Mouse (Mus musculus): ENCODE results near the gene Spint1. TPM values are rescaled to one million over a fixed set of nuclear protein-coding genes. Genes with fewer than 3 reads are reported as not detected.

The Spint1 gene
- 184 and 201 TPM in 2 replicates for polyA plus RNA-seq (2012; rRNA removed)

GRCm38 (mm10) chr2:119237210-119237870 lies at the start of gene Spint1:
Gene Spint1, plus strand, starts transcription at chr2:119237362.

GRCm38 (mm10) chr2:119208344-119209175 lies 28.6 kb upstream of the Spint1 start, which contains the start of the genes Zfyve19 and Dnajc17:
Gene Zfyve19, plus strand, starts transcription at chr2:119208617.
Gene Dnajc17, minus strand, starts transcription at chr2:119208795.

GRCm38 (mm10) chr2:119229775-119230704 lies 7.1 kb upstream of the Spint1 start, which contains the start of gene Ppp1r14d:
Gene Ppp1r14d, minus strand, starts transcription at chr2:119229906.

GRCm38 (mm10) chr2:119270643-119271331 lies 33.6 kb downstream of the Spint1 start, which contains the start of gene Rhov:
Gene Rhov, minus strand, starts transcription at chr2:119271272.

GRCm38 (mm10) chr2:119288270-119288882 lies 51.2 kb downstream of the Spint1 start, which contains the start of gene Vps18:
Gene Vps18, plus strand, starts transcription at chr2:119288740.

Other genes starting within 250 kb of the Spint1 start
- 12.2 and 16.1 TPM in 2 replicates for gene Ccdc32, start 208.0 kb upstream of the Spint1 start, polyA plus RNA-seq (2012; rRNA removed)
- gene Rpusd2, start 202.6 kb upstream of the Spint1 start, polyA plus RNA-seq (2012; rRNA removed), result 3.6 and 3.7 TPM in 2 replicates
- 0.27 and 0.31 TPM in 2 replicates for gene Knl1, start 190.2 kb upstream of the Spint1 start, polyA plus RNA-seq (2012; rRNA removed)
- gene Rad51, start 124.6 kb upstream of the Spint1 start, polyA plus RNA-seq (2012; rRNA removed), result 4.4 and 5.0 TPM in 2 replicates
- 26.5 and 34.7 TPM in 2 replicates for gene Rmdn3, start 80.3 kb upstream of the Spint1 start, polyA plus RNA-seq (2012; rRNA removed)
- gene Gchfr, start 69.6 kb upstream of the Spint1 start, polyA plus RNA-seq (2012; rRNA removed), result 15.7 and 18.9 TPM in 2 replicates
- 0.47 and 0.71 TPM in 2 replicates for gene Gm14137, start 62.9 kb upstream of the Spint1 start, polyA plus RNA-seq (2012; rRNA removed)
- 42.7 and 54.3 TPM in 2 replicates for gene Zfyve19, start 28.7 kb upstream of the Spint1 start, polyA plus RNA-seq (2012; rRNA removed)
- gene Dnajc17, start 28.6 kb upstream of the Spint1 start, polyA plus RNA-seq (2012; rRNA removed), result 2.9 and 3.2 TPM in 2 replicates
- gene Ppp1r14d, start 7.5 kb upstream of the Spint1 start, polyA plus RNA-seq (2012; rRNA removed), result 144 and 175 TPM in 2 replicates
- gene Rhov, start 33.9 kb downstream of the Spint1 start, polyA plus RNA-seq (2012; rRNA removed), result 1.8 and 3.2 TPM in 2 replicates
- gene Vps18, start 51.4 kb downstream of the Spint1 start, polyA plus RNA-seq (2012; rRNA removed), result 22.5 and 26.7 TPM in 2 replicates
- gene Dll4, start 88.4 kb downstream of the Spint1 start, polyA plus RNA-seq (2012; rRNA removed), result 19.7 and 19.8 TPM in 2 replicates
- 3.1 and 4.5 TPM in 2 replicates for gene Chac1, start 113.9 kb downstream of the Spint1 start, polyA plus RNA-seq (2012; rRNA removed)
- gene Ino80, start 240.3 kb downstream of the Spint1 start, polyA plus RNA-seq (2012; rRNA removed), result 6.0 and 6.3 TPM in 2 replicates